Mouse (Mus musculus) lung, postnatal 0 days (tissue): ENCODE measurements around the gene Ube2h.

ENCODE experiments used
- CTCF ChIP-seq: IDR thresholded peaks from 2 replicates; pipeline ENCODE4 v1.5.1; 2016; ENCODE audit warnings: antibody characterized with exemption, mild to moderate bottlenecking
- EP300 ChIP-seq: IDR thresholded peaks from 2 replicates; pipeline ENCODE4 v1.6.1; 2016; ENCODE audit warnings: antibody characterized with exemption, mild to moderate bottlenecking, control low read depth

DNA sequence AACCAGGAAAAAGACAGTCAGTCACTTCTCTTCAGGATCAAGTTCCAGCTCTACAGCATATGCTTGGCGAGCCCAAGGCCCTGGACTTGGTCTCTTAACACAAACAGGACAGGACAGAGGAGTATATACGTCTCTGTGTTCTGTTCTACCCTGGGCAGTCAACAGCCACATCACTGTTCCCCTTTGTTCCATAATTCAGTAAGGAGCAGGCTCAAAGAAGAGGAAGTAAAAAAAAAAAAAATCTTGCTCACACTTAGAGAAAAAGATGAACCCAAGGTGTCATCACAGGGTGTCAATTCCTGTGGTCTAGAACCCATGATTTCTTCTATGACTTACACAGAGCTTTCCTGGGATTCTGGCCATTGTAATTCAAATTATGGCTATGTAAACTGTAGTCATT lies 75.4 kb downstream of the Ube2h start:
- TF ChIP-seq CTCF (no peak), EP300 (no peak)
